Mouse (Mus musculus): ENCODE data around the gene Cysltr2. TPM values are rescaled to one million over a fixed set of nuclear protein-coding genes. Genes with fewer than 3 reads are reported as not detected.

Gene Cysltr2
- polyA plus RNA-seq, 1 experiment = not detected

- Histone ChIP-seq H3K9me3 (replicated peaks; ENCODE audit: control insufficient read depth, insufficient read depth, low read length, poor library complexity, severe bottlenecking) (no peaks in the 10 kb centered on the region), H3K27ac (ENCODE audit: insufficient read depth, low read length) (no peak overlapping the region)
These were observed 37.5 kb upstream of the Cysltr2 start for GRCm38 (mm10) chr14:73086425-73086824.

GRCm38 (mm10) chr14:73083563-73083962 is 34.6 kb upstream of the Cysltr2 start:
- no peaks in the 10 kb centered on the region for H3K27me3 ChIP-seq (ENCODE audit: control insufficient read depth, insufficient read depth, low read length, poor library complexity, severe bottlenecking)
- H3K4me1 ChIP-seq (ENCODE audit: control insufficient read depth, insufficient read depth, low read length) = no peaks in the 10 kb centered on the region
- TF ChIP-seq EP300 (IDR thresholded peaks at IDR 0.05; ENCODE audit: insufficient read depth, low read depth, low read length) = no peak
- TF ChIP-seq CTCF (IDR thresholded peaks at IDR 0.05; ENCODE audit: low read depth, low read length) = no peak
- no peak for TF ChIP-seq POLR2A (IDR thresholded peaks at IDR 0.05; ENCODE audit: insufficient read depth, low read length)

More at GRCm38 (mm10) chr14:73086425-73086824, 37.5 kb upstream of the Cysltr2 start:
- H3K36me3 ChIP-seq (ENCODE audit: control insufficient read depth, insufficient read depth, low read length, poor library complexity, severe bottlenecking) = no peaks in the 10 kb centered on the region
- H3K4me1 ChIP-seq (ENCODE audit: control insufficient read depth, insufficient read depth, low read length) = no peaks in the 10 kb centered on the region
- no peak overlapping the region for H3K4me3 ChIP-seq (ENCODE audit: low read depth, low read length)
- no peak for TF ChIP-seq POLR2A (IDR thresholded peaks at IDR 0.05; ENCODE audit: insufficient read depth, low read length)
- TF ChIP-seq CTCF (IDR thresholded peaks at IDR 0.05; ENCODE audit: low read depth, low read length) = no peak
- no peak overlapping the region for H3K9ac ChIP-seq (ENCODE audit: low read depth, poor library complexity, severe bottlenecking)
- no peaks in the 10 kb centered on the region for H3K27me3 ChIP-seq (ENCODE audit: control insufficient read depth, insufficient read depth, low read length, poor library complexity, severe bottlenecking)

GRCm38 (mm10) chr14:73064460-73064859 is 15.5 kb upstream of the Cysltr2 start:
- no peak for TF ChIP-seq CTCF (IDR thresholded peaks at IDR 0.05; ENCODE audit: low read depth, low read length)
- TF ChIP-seq EP300 (IDR thresholded peaks at IDR 0.05; ENCODE audit: insufficient read depth, low read depth, low read length) = no peak
- TF ChIP-seq POLR2A (IDR thresholded peaks at IDR 0.05; ENCODE audit: insufficient read depth, low read length) = no peak
- Histone ChIP-seq H3K36me3 (ENCODE audit: control insufficient read depth, insufficient read depth, low read length, poor library complexity, severe bottlenecking) (no peaks in the 10 kb centered on the region), H3K9me3 (replicated peaks; ENCODE audit: control insufficient read depth, insufficient read depth, low read length, poor library complexity, severe bottlenecking) (no peaks in the 10 kb centered on the region), H3K4me3 (ENCODE audit: low read depth, low read length) (no peak overlapping the region), H3K27ac (ENCODE audit: insufficient read depth, low read length) (no peak overlapping the region), H3K4me1 (ENCODE audit: control insufficient read depth, insufficient read depth, low read length) (no peaks in the 10 kb centered on the region), H3K9ac (ENCODE audit: low read depth, poor library complexity, severe bottlenecking) (no peak overlapping the region), H3K27me3 (ENCODE audit: control insufficient read depth, insufficient read depth, low read length, poor library complexity, severe bottlenecking) (no peaks in the 10 kb centered on the region)

More at GRCm38 (mm10) chr14:73083563-73083962, 34.6 kb upstream of the Cysltr2 start:
- no peak overlapping the region for H3K4me3 ChIP-seq (ENCODE audit: low read depth, low read length)
- H3K27ac ChIP-seq (ENCODE audit: insufficient read depth, low read length) = no peak overlapping the region
- H3K9me3 ChIP-seq (replicated peaks; ENCODE audit: control insufficient read depth, insufficient read depth, low read length, poor library complexity, severe bottlenecking) = no peaks in the 10 kb centered on the region
- H3K36me3 ChIP-seq (ENCODE audit: control insufficient read depth, insufficient read depth, low read length, poor library complexity, severe bottlenecking) = no peaks in the 10 kb centered on the region
- H3K9ac ChIP-seq (ENCODE audit: low read depth, poor library complexity, severe bottlenecking) = no peak overlapping the region

- Histone ChIP-seq H3K27me3 (ENCODE audit: control insufficient read depth, insufficient read depth, low read length, poor library complexity, severe bottlenecking) (no peaks in the 10 kb centered on the region; the same call in 1 of the 2 replicates), H3K9ac (ENCODE audit: low read depth, poor library complexity, severe bottlenecking) (no peak overlapping the region), H3K9me3 (replicated peaks; ENCODE audit: control insufficient read depth, insufficient read depth, low read length, poor library complexity, severe bottlenecking) (no peaks in the 10 kb centered on the region), H3K36me3 (ENCODE audit: control insufficient read depth, insufficient read depth, low read length, poor library complexity, severe bottlenecking) (no peaks in the 10 kb centered on the region), H3K4me3 (ENCODE audit: low read depth, low read length) (no peak overlapping the region), H3K4me1 (ENCODE audit: control insufficient read depth, insufficient read depth, low read length) (no peaks in the 10 kb centered on the region), H3K27ac (ENCODE audit: insufficient read depth, low read length) (no peak overlapping the region)
- TF ChIP-seq CTCF (IDR thresholded peaks at IDR 0.05; ENCODE audit: low read depth, low read length) (no peak), POLR2A (IDR thresholded peaks at IDR 0.05; ENCODE audit: insufficient read depth, low read length) (no peak), EP300 (IDR thresholded peaks at IDR 0.05; ENCODE audit: insufficient read depth, low read depth, low read length) (no peak)
These were observed 9.8 kb upstream of the Cysltr2 start for GRCm38 (mm10) chr14:73058755-73059154.

GRCm38 (mm10) chr14:73057764-73058163 is 8.8 kb upstream of the Cysltr2 start:
- Histone ChIP-seq H3K9me3 (replicated peaks; ENCODE audit: control insufficient read depth, insufficient read depth, low read length, poor library complexity, severe bottlenecking) (no peaks in the 10 kb centered on the region), H3K36me3 (ENCODE audit: control insufficient read depth, insufficient read depth, low read length, poor library complexity, severe bottlenecking) (no peaks in the 10 kb centered on the region), H3K9ac (ENCODE audit: low read depth, poor library complexity, severe bottlenecking) (no peak overlapping the region), H3K27me3 (ENCODE audit: control insufficient read depth, insufficient read depth, low read length, poor library complexity, severe bottlenecking) (no peaks in the 10 kb centered on the region; the same call in 1 of the 2 replicates), H3K4me3 (ENCODE audit: low read depth, low read length) (no peak overlapping the region), H3K27ac (ENCODE audit: insufficient read depth, low read length) (no peak overlapping the region), H3K4me1 (ENCODE audit: control insufficient read depth, insufficient read depth, low read length) (no peaks in the 10 kb centered on the region)
- TF ChIP-seq POLR2A (IDR thresholded peaks at IDR 0.05; ENCODE audit: insufficient read depth, low read length) = no peak
- TF ChIP-seq CTCF (IDR thresholded peaks at IDR 0.05; ENCODE audit: low read depth, low read length) = no peak
- no peak for TF ChIP-seq EP300 (IDR thresholded peaks at IDR 0.05; ENCODE audit: insufficient read depth, low read depth, low read length)

GRCm38 (mm10) chr14:73056813-73057212 is 7.9 kb upstream of the Cysltr2 start:
- Histone ChIP-seq H3K4me1 (ENCODE audit: control insufficient read depth, insufficient read depth, low read length) (no peaks in the 10 kb centered on the region), H3K27me3 (ENCODE audit: control insufficient read depth, insufficient read depth, low read length, poor library complexity, severe bottlenecking) (no peaks in the 10 kb centered on the region; the same call in 1 of the 2 replicates), H3K4me3 (ENCODE audit: low read depth, low read length) (no peak overlapping the region), H3K9ac (ENCODE audit: low read depth, poor library complexity, severe bottlenecking) (no peak overlapping the region), H3K36me3 (ENCODE audit: control insufficient read depth, insufficient read depth, low read length, poor library complexity, severe bottlenecking) (no peaks in the 10 kb centered on the region), H3K27ac (ENCODE audit: insufficient read depth, low read length) (no peak overlapping the region), H3K9me3 (replicated peaks; ENCODE audit: control insufficient read depth, insufficient read depth, low read length, poor library complexity, severe bottlenecking) (no peaks in the 10 kb centered on the region)
- no peak for TF ChIP-seq CTCF (IDR thresholded peaks at IDR 0.05; ENCODE audit: low read depth, low read length)
- no peak for TF ChIP-seq POLR2A (IDR thresholded peaks at IDR 0.05; ENCODE audit: insufficient read depth, low read length)
- no peak for TF ChIP-seq EP300 (IDR thresholded peaks at IDR 0.05; ENCODE audit: insufficient read depth, low read depth, low read length)
